Mouse (Mus musculus) limb, embryonic 15.5 days (tissue): Measurements from ENCODE around the gene Ankdd1b. TPM values are rescaled to one million over a fixed set of nuclear protein-coding genes. Genes with fewer than 3 reads are reported as not detected.

Experiments
- ATAC-seq: fragments of 200-750 bp; cut with Nextera tagmentation; 2 replicates; pipeline ENCODE4 v1.8.0; 2017; ENCODE audit warnings: low read depth, moderate TSS enrichment; ENCODE audit not compliant: insufficient number of reproducible peaks, low FRiP score, low TSS enrichment
- H3K27ac ChIP-seq: fragments of 300-500 bp; sonication (generic); 2 replicates; pipeline ENCODE4 v1.5.1; 2015; ENCODE audit warnings: moderate library complexity, mild to moderate bottlenecking, inconsistent platforms
- H3K27me3 ChIP-seq: fragments of 300-500 bp; sonication (generic); 2 replicates; pipeline ENCODE4 v1.6.1; 2015; ENCODE audit warnings: inconsistent platforms
- H3K36me3 ChIP-seq: fragments of 300-500 bp; sonication (generic); 2 replicates; pipeline ENCODE4 v1.6.1; 2015; ENCODE audit warnings: inconsistent platforms
- H3K4me1 ChIP-seq: fragments of 300-500 bp; sonication (generic); 2 replicates; pipeline ENCODE4 v1.6.1; 2015; ENCODE audit warnings: inconsistent platforms
- H3K4me2 ChIP-seq: fragments of 300-500 bp; sonication (generic); 2 replicates; pipeline ENCODE4 v1.6.1; 2015; ENCODE audit warnings: mild to moderate bottlenecking, inconsistent platforms
- H3K4me3 ChIP-seq: fragments of 300-500 bp; sonication (generic); 2 replicates; pipeline ENCODE4 v1.5.1; 2015; ENCODE audit warnings: mild to moderate bottlenecking, inconsistent platforms
- H3K9ac ChIP-seq: fragments of 300-500 bp; sonication (generic); 2 replicates; pipeline ENCODE4 v1.6.1; 2015; ENCODE audit warnings: inconsistent platforms
- H3K9me3 ChIP-seq: fragments of 300-500 bp; sonication (generic); 2 replicates; pipeline ENCODE4 v1.6.1; 2016; ENCODE audit warnings: inconsistent platforms
- WGBS: fragments of 180-500 bp; shearing (Covaris S2); methylation state at CpG from one replicate; pipeline ENCODE4 v1.1.7; 2015; 5-methylcytosine and 5-hydroxymethylcytosine counted together
- polyA plus RNA-seq: library from polyadenylated mRNA; unstranded; fragments of >200 nt; fragmentation: Nextera tagmentation; extraction: Ambion mirVana; gene quantifications from 2 replicates; pipeline ENCODE4 v1.2.1, GENCODE M21; 2015

Gene Ankdd1b
- polyA plus RNA-seq, 1 experiment from 2014 or later = 0.10 TPM

DNA sequence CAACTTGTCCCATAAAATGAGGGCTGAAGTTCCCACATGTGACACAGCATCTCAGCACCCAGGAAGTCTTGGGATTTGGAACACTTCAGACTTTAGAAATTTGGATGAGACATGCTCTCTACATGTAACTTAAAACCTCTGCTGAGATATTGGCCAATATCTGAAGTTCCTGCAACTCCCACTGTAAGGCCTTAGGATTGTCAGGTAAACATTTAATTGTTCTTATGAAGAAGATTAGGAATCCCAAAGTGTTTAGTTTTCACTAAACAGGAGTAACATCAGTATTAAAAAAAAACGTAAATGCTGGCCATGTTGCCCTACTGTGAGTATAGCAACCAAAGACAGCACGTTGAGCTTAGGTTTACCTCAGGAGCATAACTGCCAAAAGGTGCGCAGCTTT is 19.4 kb upstream of the Ankdd1b start, which contains the start of gene Gm17622:
TSS of gene Gm17622 (plus strand) at position 301 of the 400 bp plus-strand sequence.
- Histone ChIP-seq H3K4me3 (no peak within 1 kb of the TSS), H3K27ac (no peak within 1 kb of the TSS), H3K4me2 (no peak within 1 kb of the TSS), H3K9ac (no peak within 1 kb of the TSS), H3K36me3 (peaks cover 11% of the 10 kb centered on the region), H3K27me3 (no peaks in the 10 kb centered on the region), H3K9me3 (no peaks in the 10 kb centered on the region), H3K4me1 (no peaks in the 10 kb centered on the region)
- WGBS = 95% methylated on average over 3 of the region's 3 CpGs
- no peak for ATAC-seq

- H3K27me3 ChIP-seq = no peaks in the 10 kb centered on the region
- no peak overlapping the region for H3K4me2 ChIP-seq
- ATAC-seq = no peak
- H3K4me1 ChIP-seq = no peaks in the 10 kb centered on the region
- H3K27ac ChIP-seq = no peak overlapping the region
- no peak overlapping the region for H3K9ac ChIP-seq
- H3K9me3 ChIP-seq = no peaks in the 10 kb centered on the region
- peaks cover 28% of the 10 kb centered on the region for H3K36me3 ChIP-seq
- 89% methylated on average over 6 of the region's 6 CpGs for WGBS
- no peak overlapping the region for H3K4me3 ChIP-seq
Measured at GRCm38 (mm10) chr13:96487968-96488367, 17.0 kb upstream of the Ankdd1b start.

DNA sequence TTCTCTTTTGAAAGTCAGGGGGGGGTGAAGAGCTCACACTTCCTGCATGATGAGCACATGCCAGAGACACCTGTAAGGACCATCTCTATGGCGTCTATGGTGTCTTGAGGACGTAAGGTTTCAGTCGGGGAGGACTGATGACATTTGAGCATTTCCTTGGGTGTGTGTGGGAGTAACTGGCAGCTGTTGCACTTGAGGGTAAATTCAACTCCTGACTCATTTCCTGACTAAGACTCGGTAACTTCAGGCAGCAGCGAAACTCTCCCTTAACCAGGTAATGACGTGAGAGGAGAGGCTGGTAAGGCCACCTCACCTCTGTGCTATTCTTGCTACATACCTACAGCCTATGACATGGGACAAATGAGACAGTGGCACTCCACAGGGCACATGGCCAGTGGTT is 16.2 kb upstream of the Ankdd1b start:
- Histone ChIP-seq H3K4me3 (no peak overlapping the region), H3K27me3 (no peaks in the 10 kb centered on the region), H3K9ac (no peak overlapping the region), H3K9me3 (no peaks in the 10 kb centered on the region), H3K4me1 (no peaks in the 10 kb centered on the region), H3K4me2 (no peak overlapping the region), H3K36me3 (peaks cover 28% of the 10 kb centered on the region), H3K27ac (no peak overlapping the region)
- no peak for ATAC-seq
- WGBS = 84% methylated on average over 6 of the region's 6 CpGs

DNA sequence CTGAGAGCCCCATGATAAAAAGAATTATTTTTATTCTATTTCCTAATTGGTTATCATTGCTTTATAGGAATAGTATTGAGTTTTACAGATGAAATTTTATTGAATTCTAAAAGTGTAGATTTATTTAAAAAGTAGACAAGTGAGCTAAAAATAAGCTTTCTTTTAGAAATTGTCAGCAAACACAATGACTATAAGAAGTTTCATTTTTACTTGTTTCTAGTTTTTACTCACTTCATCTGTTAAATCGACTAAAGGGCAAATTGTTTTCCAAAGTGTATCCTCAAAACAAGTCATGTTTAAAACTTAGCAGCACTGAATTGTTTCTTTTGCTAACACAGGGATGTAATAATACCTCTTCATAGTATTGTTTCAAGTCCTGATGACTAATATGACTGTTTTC is 8.0 kb upstream of the Ankdd1b start:
- no peak overlapping the region for H3K9ac ChIP-seq
- no peak for ATAC-seq
- 84% methylated on average over 1 of the region's 1 CpGs for WGBS
- no peaks in the 10 kb centered on the region for H3K4me1 ChIP-seq
- H3K36me3 ChIP-seq = peaks cover 10% of the 10 kb centered on the region; the same call in 1 of the 2 replicates
- no peaks in the 10 kb centered on the region for H3K27me3 ChIP-seq
- H3K9me3 ChIP-seq = no peaks in the 10 kb centered on the region
- no peak overlapping the region for H3K27ac ChIP-seq
- no peak overlapping the region for H3K4me3 ChIP-seq
- H3K4me2 ChIP-seq = no peak overlapping the region

DNA sequence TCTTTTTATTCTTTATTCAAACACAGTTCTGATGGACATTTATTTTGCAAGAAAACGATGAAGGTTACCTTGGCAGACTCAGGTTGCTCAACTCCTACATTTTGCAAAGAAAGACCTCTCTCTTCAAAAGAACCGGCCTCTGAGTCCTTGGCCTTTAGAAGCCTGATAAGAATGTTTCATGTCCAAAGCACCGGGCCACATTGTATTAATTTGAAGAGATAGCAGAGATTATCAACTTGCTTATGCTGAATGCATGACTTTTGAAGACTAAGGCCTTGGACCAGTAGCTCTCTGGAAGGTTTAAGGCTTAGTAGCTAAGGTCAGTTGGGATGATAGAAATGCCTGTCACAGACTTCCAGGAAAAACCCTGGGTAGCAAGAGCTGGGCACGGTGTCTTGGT is 6.2 kb upstream of the Ankdd1b start:
- no peak for ATAC-seq
- Histone ChIP-seq H3K27me3 (no peaks in the 10 kb centered on the region), H3K4me3 (no peak overlapping the region), H3K4me2 (no peak overlapping the region), H3K36me3 (0 out of 2 replicates have a peak, but pooled peaks cover 3% of the 10 kb centered on the region), H3K9me3 (no peaks in the 10 kb centered on the region), H3K27ac (no peak overlapping the region), H3K4me1 (no peaks in the 10 kb centered on the region), H3K9ac (no peak overlapping the region)
- 91% methylated on average over 4 of the region's 4 CpGs for WGBS

DNA sequence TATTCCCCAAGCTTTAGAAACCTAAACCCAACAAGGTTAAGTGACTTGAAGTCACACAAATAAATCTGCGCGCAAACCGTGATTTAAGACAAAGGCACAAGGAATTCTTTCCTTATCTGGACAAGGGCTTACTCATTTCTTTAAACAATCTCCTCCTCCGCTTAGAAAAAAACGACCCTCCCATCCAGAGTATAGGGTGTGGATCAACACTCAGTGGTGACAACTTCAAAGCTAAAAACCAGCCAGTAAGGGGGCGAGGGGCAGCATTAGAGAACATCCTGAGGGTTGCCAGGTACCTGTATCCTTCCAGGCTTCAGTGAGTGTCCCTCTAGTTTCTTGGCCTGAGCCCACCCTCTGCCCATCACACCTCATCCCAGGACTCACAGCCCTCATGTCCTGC is 442 bp downstream of the Ankdd1b start:
- H3K36me3 ChIP-seq = no peaks in the 10 kb centered on the region
- ATAC-seq = no peak
- no peak overlapping the region for H3K4me3 ChIP-seq
- H3K9me3 ChIP-seq = no peaks in the 10 kb centered on the region
- no peak overlapping the region for H3K4me2 ChIP-seq
- H3K4me1 ChIP-seq = peaks cover 3% of the 10 kb centered on the region; the same call in 1 of the 2 replicates
- no peaks in the 10 kb centered on the region for H3K27me3 ChIP-seq
- no peak overlapping the region for H3K27ac ChIP-seq
- 82% methylated on average over 6 of the region's 6 CpGs for WGBS
- no peak overlapping the region for H3K9ac ChIP-seq

- Histone ChIP-seq H3K4me3 (no peak overlapping the region), H3K36me3 (no peaks in the 10 kb centered on the region), H3K27me3 (no peaks in the 10 kb centered on the region), H3K4me1 (peaks cover 3% of the 10 kb centered on the region; the same call in 1 of the 2 replicates), H3K4me2 (no peak overlapping the region), H3K9me3 (no peaks in the 10 kb centered on the region), H3K9ac (no peak overlapping the region), H3K27ac (no peak overlapping the region)
- no peak for ATAC-seq
- 82% methylated on average over 5 of the region's 5 CpGs for WGBS
Measured at GRCm38 (mm10) chr13:96468678-96469077, 2.3 kb downstream of the Ankdd1b start.

DNA sequence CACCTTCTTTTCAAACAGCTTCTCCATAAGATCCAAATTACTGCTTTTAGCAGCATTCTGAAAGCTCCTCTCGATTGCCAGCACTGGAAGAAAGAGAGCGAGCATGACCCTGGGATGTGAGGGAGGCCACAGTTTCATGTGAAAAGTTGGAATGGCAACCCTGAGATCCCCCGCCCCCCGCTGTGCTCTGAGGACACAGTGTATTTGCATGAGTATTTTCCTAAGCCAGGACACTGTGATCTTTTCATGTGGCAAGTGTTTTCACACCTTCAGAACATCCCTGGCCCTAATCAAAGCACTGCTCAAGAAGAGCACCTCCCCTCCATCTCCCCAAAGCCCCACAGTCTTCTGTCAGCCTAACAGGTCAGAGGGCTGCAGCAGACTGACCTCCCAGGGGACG is 5.7 kb downstream of the Ankdd1b start:
- no peak overlapping the region for H3K9ac ChIP-seq
- no peak overlapping the region for H3K27ac ChIP-seq
- no peaks in the 10 kb centered on the region for H3K27me3 ChIP-seq
- H3K9me3 ChIP-seq = no peaks in the 10 kb centered on the region
- H3K4me1 ChIP-seq = no peaks in the 10 kb centered on the region
- ATAC-seq = no peak
- WGBS = 39% methylated on average over 5 of the region's 5 CpGs
- no peak overlapping the region for H3K4me3 ChIP-seq
- H3K4me2 ChIP-seq = no peak overlapping the region
- no peaks in the 10 kb centered on the region for H3K36me3 ChIP-seq

- Histone ChIP-seq H3K4me3 (no peak overlapping the region), H3K27ac (no peak overlapping the region), H3K9me3 (no peaks in the 10 kb centered on the region), H3K27me3 (no peaks in the 10 kb centered on the region), H3K4me2 (no peak overlapping the region), H3K9ac (no peak overlapping the region), H3K4me1 (no peaks in the 10 kb centered on the region), H3K36me3 (no peaks in the 10 kb centered on the region)
- 53% methylated on average over 1 of the region's 1 CpGs for WGBS
- no peak for ATAC-seq
Measured at GRCm38 (mm10) chr13:96462644-96463043, 8.4 kb downstream of the Ankdd1b start.

- no peak overlapping the region for H3K9ac ChIP-seq
- 68% methylated on average over 4 of the region's 4 CpGs for WGBS
Measured at GRCm38 (mm10) chr13:96458606-96459005, 12.4 kb downstream of the Ankdd1b start.

DNA sequence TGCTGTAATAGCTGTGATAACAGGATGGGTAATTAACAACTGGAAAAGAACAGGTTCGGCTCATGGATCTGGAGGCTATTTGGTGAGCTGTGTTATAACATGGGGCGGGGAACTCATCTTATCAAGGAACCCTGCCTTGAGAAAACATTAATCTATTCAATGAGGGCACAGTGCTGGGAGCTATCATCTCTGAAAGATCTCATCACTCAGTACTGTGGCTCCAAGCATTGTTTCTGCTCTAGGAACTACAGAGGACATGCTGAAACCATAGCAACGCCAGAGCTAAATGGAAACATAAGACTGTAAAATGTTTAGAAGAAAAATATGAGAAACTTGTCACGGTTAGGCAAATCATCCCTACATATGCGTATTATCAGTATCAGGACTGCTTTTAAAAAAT is 13.0 kb downstream of the Ankdd1b start:
- Histone ChIP-seq H3K36me3 (no peaks in the 10 kb centered on the region), H3K9ac (no peak overlapping the region), H3K27me3 (no peaks in the 10 kb centered on the region), H3K4me2 (no peak overlapping the region), H3K9me3 (no peaks in the 10 kb centered on the region), H3K4me3 (no peak overlapping the region), H3K27ac (peak overlapping the region; percentile 57), H3K4me1 (peaks cover 2% of the 10 kb centered on the region; the same call in 1 of the 2 replicates)
- no peak for ATAC-seq
- 53% methylated on average over 5 of the region's 5 CpGs for WGBS

More at GRCm38 (mm10) chr13:96458606-96459005, 12.4 kb downstream of the Ankdd1b start:
- Histone ChIP-seq H3K27ac (peak overlapping the region; percentile 57; the same call in 1 of the 2 replicates), H3K27me3 (no peaks in the 10 kb centered on the region), H3K4me3 (no peak overlapping the region), H3K4me2 (no peak overlapping the region), H3K36me3 (no peaks in the 10 kb centered on the region), H3K9me3 (no peaks in the 10 kb centered on the region), H3K4me1 (peaks cover 2% of the 10 kb centered on the region; the same call in 1 of the 2 replicates)
- no peak for ATAC-seq

DNA sequence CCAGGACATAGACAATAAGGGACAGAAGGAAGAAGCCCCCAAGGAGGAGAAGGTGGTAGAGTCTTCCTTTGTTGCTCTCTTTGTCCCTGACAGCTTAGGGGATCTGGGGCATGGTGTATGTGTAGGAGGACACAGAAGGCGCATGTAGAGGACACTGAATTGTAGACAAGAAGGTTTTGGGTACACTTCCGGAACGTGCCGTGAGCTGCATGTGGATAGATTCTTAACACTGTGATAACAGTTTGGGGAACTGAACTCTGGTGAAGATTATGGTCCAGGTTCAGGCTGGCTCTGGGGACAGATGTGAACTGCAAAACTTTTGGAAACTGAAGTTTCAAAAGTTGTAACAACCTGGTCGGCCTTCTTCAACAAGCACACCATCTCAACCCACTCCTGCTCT is 13.4 kb downstream of the Ankdd1b start:
- WGBS = 86% methylated on average over 5 of the region's 5 CpGs
- no peak overlapping the region for H3K27ac ChIP-seq

GRCm38 (mm10) chr13:96454288-96454687 is 16.7 kb downstream of the Ankdd1b start:
- Histone ChIP-seq H3K27me3 (no peaks in the 10 kb centered on the region), H3K4me2 (no peak overlapping the region), H3K4me1 (peaks cover 4% of the 10 kb centered on the region; the same call in 1 of the 2 replicates), H3K4me3 (no peak overlapping the region), H3K36me3 (no peaks in the 10 kb centered on the region), H3K9me3 (no peaks in the 10 kb centered on the region), H3K9ac (no peak overlapping the region), H3K27ac (no peak overlapping the region)
- ATAC-seq = no peak
- WGBS = 72% methylated on average over 3 of the region's 3 CpGs

More for the DNA sequence above, 13.4 kb downstream of the Ankdd1b start:
- ATAC-seq = no peak
- Histone ChIP-seq H3K27me3 (no peaks in the 10 kb centered on the region), H3K4me3 (no peak overlapping the region), H3K9me3 (no peaks in the 10 kb centered on the region), H3K4me1 (peaks cover 2% of the 10 kb centered on the region; the same call in 1 of the 2 replicates), H3K4me2 (no peak overlapping the region), H3K9ac (no peak overlapping the region), H3K36me3 (no peaks in the 10 kb centered on the region)
